Mouse (Mus musculus): ENCODE data around the gene Iqce.
"Not testable (repeated sequence)": the region's sequence is repeated elsewhere in the genome, so short reads cannot be mapped to it uniquely, and the experiment has no call there.

Gene Iqce

DNA sequence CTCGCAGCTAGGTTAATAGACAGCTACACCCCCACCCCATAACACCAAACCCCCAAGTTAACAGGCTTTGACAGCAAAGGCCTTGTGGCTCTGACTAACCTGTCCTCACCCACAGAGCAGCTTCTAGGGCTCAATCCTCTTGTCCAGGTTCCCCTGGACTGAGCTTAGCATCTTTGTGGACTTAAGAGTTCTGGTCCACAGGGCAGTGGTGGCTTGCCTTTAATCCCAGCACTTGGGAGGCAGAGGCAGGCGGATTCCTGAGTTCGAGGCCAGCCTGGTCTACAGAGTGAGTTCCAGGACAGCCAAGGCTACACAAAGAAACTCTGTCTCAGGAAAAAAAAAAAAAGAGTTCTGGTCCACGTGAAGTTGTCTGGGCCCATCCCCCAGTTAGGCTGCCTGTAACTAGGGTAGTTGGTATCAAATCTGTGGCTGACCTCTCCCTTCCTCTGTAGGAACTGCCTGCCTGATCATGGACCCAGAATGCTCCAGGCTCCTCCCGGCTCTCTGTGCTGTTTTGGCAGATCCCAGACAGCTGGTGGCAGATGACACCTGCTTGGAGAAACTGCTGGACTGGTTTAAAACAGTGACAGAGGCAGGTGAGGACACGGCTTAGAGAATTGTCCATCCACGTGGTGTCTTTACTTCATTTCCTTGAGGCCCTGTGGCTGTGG, 3.5 kb upstream of the Iqce start:
- DNase-seq (ENCODE audit: extremely low read depth, low read depth), result peak; percentile 32

DNA sequence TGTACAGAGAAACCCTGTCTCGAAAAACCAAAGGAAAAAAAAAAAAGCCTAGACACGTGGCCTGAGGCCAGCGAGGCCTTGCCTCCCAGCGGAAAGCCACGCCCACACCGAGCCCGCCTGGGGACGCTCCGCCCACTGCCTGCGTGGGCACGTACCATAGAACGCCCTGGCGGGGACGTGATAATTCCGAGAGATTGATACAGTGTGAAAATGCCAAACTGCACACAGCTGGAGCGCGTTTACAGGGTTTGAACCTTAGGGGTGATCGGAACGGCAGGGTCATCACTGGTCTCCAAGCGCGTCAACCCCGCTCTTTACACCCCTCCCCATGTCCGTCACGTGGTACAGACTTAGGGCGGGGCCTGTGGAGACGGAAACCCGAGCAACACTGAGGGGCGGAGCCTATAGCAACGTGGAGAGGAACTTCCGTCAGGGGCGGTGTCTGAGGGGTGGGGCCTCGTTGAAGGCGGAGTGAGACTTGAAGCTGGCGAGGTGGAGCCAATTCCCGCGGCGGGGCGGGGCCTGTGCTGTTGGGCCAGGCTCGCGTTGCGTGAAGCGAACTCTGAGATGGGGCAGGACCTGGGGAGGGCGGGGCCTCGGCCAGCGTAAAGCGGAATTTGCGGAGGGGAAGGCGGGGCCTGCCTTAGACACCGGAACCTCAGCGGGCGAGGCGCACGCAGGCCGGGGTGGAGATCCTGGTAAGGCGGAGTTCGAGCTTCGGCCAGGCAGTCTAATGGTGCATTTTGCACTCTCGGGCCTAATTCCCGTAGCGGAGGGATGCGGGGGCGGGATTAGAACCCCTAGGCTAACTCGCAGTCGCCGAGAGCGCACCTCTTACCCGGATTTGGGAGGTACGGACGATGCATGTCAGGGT, 2.4 kb upstream of the Iqce start, which contains the start of gene Brat1:
Gene Brat1, plus strand, starts transcription at position 634 of the 874 bp plus-strand sequence.
- DNase-seq (ENCODE audit: extremely low read depth, low read depth), result peak; percentile 91

DNA sequence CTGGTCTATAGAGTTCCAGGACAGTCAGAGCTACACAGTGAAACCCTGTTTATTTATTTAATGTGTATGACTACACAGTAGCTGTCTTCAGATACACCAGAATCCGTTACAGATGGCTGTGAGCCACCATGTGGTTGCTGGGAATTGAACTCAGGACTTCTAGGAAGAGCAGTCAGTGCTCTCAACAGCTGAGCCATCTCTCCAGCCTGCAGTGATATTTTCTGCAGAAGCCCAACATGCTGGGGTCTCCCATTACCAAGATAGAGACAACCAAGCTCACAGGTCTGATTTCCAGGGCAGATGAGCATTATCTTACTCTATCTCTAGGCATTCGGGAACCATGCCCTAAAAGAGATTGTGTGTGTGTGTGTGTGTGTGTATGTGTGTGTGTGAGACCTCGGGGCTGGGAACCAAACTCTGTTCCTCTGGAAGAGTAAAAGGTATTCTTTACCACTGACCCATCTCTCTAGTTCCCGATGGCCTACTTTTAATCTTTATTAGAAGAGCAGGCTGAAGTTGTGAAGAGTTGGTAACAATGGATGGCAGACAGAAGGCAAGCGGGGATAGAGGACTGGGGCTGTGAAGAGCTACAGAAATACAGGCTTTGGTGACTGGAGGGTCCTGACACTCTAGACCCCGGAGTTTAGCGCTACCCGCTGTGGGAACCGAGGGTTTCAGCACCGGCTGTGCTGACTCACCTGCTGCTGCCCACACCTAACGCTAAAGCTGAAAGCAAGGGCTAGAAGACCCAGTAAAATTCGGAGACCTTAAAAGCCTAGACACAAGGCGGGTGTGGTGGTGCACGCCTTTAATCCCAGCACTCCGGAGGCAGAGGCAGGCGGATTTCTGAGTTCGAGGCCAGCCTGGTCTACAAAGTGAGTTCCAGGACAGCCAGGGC, 1.6 kb upstream of the Iqce start:
- peak; percentile 30 for DNase-seq (ENCODE audit: extremely low read depth, low read depth)

DNA sequence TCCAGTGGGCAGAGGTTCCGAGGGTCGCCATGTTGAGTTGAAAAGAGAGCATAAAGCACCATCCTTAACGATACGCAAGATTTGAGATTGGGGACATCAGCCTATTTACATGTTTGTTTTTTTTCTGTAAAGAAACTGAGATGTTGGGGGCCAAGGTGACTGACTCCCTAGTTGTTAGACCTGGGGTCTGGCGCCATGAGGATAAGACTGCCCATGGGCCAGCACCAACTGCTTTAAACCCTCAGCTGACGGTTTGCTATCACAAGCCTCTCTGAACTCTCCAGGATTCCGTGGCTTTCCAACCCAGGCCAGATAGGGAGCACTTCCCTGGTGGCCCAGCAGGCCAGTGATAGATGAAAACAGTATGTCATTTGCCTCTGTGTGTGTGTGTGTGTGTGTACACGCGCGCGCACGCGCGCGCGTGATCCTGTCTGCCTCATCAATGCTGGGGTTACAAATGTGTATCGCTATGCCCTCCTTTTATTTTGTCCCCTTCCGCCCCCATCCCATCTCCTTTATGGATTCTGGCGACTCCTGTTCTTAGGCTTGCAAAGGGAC, 519 bp upstream of the Iqce start:
- peak; percentile 6 for DNase-seq (ENCODE audit: extremely low read depth, low read depth)

DNA sequence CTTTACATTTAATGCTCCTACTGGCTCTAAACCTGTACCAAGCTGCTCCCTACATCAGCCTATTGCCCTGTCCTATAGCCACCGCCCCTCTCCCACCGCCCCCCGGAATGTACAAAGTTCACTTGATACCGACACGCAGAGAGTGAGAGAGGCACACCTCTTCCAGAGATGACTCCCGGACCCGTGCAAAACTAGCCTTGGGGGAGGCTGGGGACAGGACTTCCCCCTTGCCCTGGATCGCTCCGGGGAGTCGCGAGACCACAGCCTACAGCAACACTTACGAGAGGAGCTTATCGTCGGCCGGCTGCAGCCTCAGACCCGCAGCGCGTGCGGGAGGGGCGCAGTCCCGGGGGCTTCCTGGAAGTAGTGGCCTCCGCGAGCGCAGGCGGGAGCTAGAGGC, 517 bp downstream of the Iqce start:
- DNase-seq (ENCODE audit: extremely low read depth, low read depth), result peak; percentile 54

DNA sequence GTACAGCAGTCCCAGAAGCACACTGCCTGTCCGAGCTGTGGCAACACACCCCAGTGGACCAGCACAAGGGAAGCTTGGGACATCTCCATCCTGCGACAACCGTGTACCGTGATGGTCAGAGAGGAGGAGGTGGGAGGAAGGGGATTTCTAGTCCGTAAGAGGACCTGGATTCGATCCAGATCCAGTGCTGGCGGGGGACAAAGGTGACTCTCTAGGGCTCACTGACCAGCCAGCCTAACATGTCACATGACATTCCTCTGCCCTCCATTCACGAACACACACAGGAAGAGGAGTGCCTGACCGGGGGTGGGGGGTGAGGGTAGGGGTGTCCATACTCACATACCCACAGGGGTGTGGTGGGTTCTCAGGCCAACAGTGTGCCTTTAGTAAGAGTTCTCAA, 2.4 kb downstream of the Iqce start:
- no peak for DNase-seq (ENCODE audit: extremely low read depth, low read depth)

DNA sequence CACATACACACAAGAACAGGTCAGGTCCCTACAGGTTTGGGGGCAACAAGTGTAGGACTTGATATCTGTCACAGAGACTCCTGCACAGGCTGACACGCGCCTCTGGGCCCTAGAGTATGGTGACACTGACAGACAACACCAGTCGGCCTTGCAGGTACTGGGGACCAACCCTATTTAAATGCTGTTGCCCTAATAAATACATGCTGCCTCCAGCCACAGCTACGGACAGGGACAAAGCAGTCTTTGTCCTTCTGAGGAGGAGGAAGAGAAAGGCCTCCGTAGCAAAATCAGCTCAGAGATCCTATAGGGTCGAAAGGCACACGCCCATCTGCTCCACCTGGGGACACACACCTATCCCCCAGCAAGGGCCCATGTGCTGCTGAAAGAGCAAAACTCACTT, 6.2 kb downstream of the Iqce start:
- no peak for DNase-seq (ENCODE audit: extremely low read depth, low read depth)

DNA sequence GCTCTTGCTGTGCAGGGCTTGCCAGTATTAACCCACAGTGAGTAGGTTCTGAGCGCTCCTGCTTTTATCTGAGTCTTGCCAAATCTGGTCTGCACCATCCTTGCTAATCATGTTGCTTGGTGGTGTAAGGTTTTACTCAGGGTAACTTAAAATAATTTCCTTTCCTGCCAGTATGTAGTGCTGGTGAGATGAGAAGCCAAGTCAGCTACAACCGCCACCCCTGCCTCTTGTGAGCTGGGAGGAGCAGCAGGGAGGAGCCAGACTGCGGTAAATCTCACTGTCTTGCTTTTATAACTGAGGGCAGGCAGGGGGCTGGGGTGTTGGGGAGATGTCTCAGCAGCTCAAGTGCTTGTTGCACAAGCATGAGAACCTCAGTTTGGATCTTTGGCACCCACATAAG, 13.7 kb downstream of the Iqce start:
- no peak for DNase-seq (ENCODE audit: extremely low read depth, low read depth)

DNA sequence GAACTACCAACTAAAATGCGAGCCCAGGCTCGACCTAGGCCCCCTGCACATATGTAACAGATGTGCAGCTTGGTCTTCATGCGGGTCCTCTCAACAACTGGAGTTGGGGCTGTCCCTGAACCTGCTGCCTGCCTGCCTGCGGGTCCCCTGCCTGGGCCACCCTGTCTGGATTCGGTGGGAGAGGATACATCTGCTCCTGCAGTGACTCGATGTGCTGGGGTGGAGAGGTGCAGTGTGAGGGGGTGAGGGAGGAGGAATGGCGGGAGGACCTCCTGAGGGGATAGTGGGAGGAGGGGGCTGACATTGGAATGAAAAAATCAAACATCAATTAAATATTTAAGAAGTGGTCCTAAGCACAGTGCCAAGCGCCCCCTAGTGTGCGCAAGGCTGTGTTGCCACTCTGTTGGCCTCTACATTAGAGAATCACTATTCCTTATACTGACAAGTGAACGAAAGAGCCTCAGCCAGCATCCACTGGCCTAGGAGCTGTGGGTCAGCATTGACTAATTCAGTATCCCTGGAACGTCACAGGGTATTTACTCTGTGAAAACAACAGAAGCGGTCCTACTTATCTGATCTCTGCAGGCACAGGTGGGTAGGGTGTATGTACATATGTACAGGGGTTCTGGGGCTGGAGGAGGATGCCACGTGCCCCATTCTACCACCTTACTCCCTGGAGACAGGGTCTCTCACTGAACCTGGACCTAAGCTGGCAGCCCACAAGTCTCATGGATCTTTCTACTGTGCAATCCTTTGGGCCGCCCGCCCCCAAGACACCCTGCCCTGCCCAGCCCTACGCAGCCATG, 17.6 kb downstream of the Iqce start:
- peak; percentile 19 for DNase-seq (ENCODE audit: extremely low read depth, low read depth)

DNA sequence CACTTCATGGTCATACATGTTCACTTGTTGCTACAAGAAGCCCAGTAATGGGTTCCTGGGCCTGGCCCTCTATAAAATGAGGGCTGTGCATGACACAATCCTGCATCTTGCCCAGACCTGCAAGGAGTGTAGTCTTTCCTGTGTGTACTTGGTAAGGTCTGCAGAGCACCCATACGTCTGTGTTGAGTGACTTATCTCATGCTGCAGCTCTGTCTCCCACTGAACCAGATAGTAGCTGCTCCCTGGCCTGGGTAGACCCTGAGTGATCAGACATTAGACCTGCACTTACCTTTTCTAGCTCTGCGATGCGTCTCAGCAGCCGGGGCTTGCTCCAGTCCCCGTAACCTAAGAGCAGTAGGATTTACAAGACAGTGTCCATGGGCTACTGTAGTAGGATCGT, 20.1 kb downstream of the Iqce start:
- DNase-seq (ENCODE audit: extremely low read depth, low read depth), result no peak

DNA sequence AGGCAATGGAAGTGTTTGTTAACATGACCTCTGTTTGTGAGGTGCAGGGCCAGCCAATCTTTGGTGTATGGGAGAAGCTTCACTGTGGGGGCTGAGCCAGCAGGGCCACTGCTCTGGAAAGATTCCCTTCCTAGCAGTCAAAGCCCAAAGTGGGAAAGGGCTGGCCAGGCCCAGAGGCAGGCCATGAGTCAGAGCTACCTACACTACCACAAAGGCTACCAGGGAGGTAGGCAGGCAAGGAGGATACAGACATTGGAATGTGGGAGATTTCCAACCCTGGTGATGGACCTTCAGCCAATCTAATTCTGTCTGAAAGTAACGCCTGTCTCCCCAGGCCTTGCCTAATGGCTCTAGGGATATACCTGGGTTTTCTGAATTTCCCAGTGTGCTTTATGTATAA, 21.2 kb downstream of the Iqce start:
- no peak for DNase-seq (ENCODE audit: extremely low read depth, low read depth)

DNA sequence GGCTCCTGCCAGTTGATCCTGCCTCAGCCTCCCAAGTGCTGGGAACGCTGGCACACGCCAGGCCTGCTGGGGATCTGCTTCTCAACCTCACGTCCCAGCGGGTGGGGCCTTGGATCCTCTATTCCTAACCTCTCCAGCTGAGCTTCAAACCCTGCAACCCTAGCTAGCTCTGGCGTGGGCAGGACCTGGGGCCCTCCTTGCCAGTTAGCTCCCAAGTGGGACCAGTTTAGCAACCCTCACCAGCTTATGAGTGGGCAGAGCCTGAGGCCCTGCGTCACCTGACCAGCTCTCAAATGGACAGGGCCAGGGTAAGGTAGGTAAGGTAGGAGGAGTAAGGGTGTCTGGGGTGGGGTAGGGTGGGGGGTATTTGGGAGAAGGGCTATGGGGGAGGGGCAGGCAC, 22.1 kb downstream of the Iqce start:
- no peak for DNase-seq (ENCODE audit: extremely low read depth, low read depth)

DNA sequence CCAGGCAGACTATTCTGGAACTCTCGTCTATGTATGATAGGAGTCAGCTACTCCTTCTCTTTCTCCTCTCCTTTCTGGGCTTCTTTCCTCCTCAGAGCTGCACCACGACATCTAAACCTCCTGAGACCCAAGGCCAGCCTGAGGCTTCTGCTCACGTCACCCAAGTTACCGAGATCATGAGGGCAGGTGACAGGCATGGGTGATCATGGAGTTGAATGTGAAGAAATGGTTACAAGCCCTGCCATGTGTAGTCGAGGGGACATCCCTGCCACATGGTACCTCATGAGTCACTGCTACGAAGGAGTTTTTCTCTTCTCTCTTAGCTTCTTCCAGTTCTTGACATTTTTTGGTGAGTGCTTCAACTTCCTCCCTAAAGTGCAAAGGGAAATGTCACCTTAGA, 25.0 kb downstream of the Iqce start:
- no peak for DNase-seq (ENCODE audit: extremely low read depth, low read depth)

DNA sequence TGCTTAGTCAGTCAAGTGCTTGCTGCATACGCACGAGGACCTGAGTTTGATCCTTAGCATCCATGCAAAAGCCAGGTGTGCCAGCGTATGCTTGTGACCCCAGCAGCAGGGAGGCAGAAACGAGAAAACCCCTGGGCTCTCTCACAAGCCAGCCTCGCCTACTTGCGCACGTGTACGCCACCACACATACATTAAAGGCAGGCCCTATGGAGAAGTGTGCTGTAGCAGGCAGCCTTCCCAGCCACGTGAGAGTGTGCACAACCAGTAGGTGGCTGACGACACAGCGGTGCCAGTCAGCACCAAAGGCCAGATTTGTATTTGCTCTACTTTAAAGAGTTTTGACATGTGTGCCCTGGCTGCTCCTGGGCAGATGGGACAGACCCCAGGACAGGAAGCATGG, 26.5 kb downstream of the Iqce start:
- no peak for DNase-seq (ENCODE audit: extremely low read depth, low read depth)

DNA sequence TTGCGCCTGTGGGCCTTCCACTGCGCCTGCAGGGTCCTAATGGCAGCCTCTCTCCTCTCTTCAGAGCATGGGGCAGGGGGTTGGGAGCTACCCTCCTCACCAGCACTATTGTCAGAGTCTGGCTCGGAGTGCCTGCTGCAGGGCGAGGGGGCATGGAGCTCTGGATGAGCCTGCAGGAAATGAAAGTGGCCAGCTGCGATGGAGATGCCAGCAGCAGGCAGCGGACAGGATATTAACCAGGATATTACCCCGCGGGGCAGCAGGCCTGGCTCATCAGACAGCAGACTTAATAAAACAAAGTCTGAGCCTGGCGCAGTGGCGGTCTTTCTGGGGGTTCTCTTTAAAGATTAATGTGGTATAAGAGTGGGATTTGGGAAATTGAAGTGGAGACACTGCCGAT, 27.1 kb downstream of the Iqce start:
- DNase-seq (ENCODE audit: extremely low read depth, low read depth), result no peak

DNA sequence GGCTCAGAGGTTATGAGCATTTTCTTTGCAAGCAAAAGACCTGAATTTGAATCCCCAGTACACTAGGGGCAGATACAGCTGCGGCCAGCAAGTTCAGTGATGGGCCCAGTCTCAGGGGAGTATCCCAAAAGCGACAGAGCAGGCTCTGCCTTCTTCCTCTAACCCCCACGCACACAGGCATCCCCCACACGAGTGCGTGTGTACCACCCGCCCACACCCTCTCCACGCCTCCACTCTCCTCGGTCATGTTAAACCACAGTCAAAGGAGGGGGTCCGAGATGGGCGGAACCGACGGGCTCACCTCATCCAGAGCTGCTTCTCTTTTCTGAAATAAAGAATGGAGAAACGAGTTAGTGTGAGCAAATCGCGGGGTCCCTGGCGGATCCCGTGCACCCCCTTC, 28.1 kb downstream of the Iqce start:
- no peak for DNase-seq (ENCODE audit: extremely low read depth, low read depth)

DNA sequence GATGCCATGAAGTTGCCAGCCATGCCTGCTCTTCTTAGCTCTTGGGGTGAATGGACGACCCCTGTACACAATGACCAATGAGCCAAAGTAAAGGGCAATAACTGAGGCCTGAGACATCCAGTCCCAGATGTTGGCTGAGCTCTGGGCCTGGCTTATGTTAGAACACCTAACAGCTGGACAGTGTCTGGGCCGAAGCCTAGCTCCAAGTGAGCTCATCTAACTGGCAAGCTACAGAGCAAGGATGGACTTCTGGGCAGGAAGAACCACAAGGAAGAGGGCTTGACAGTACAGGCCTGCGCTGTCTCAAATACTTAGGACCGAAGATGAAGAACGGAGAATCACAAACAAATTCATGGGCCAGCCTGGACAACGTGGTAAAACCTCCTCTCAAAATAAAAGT, 29.6 kb downstream of the Iqce start:
- not testable (repeated sequence) for DNase-seq (ENCODE audit: extremely low read depth, low read depth)

DNA sequence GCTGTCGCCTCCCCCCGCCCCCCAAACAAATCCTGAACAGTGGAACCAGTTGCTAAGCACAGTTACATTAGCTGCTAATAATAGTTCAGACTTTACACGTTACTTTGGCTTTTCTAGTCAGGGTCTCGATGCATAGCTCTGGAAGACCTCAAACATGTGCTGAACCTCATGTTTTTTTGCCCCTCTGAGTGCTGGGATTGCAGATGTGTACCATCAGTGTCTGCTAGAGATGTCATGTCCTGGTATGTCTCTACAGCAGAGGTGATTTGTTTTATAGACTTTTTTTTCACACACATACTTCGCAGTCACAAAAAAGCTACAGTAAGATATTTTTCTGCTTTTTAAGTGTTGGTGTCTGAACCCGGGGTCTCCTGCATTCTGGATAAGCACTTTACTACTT, 30.1 kb downstream of the Iqce start:
- DNase-seq (ENCODE audit: extremely low read depth, low read depth), result no peak

DNA sequence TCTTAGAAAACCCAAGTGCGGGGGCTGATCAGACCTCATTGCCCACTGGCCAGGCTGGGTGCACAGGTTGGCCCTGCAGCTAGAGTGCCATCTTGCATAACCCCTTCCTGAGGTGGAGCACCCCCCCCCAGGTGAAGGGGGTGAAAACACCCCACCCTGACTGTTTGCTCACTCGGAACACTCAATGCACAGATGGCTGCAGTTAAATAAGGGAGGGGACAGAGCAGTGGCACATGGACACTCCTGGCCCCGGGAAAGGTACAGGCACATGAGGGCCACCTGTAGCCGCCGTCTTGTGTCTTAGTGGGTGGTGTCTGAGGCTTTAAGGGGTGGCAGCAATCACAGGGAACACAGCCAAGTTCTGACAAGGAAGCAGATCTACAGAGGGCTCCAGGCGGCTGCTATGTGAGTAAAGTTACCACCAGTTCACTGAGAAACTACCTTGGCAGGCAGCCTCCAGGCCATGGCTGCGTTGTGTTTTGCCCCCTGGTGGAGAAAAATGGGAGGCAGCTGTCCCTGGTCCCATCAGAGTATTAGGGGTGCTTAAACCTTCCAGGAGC, 38.5 kb downstream of the Iqce start:
- peak; percentile 58 for DNase-seq (ENCODE audit: extremely low read depth, low read depth)
